Mouse (Mus musculus) C2C12 (cell line): ENCODE data around the gene Hipk2. TPM values are rescaled to one million over a fixed set of nuclear protein-coding genes. Genes with fewer than 3 reads are reported as not detected.

Experiments
- H3K27me3 ChIP-seq: one replicate; pipeline ENCODE4 v1.6.1; 2011; ENCODE audit not compliant: control insufficient read depth, insufficient read depth, insufficient read length
- H3K36me3 ChIP-seq: one replicate; pipeline ENCODE4 v1.6.1; 2011; ENCODE audit not compliant: control insufficient read depth, insufficient read depth
- H3K4me3 ChIP-seq: one replicate; pipeline ENCODE4 v1.5.1; 2011; ENCODE audit warnings: mild to moderate bottlenecking, control low read depth; ENCODE audit not compliant: poor library complexity, insufficient read depth, severe bottlenecking
- H3K79me2 ChIP-seq: one replicate; pipeline ENCODE4 v1.6.1; 2011; ENCODE audit not compliant: control insufficient read depth, insufficient read depth
- H3K79me3 ChIP-seq: one replicate; pipeline ENCODE4 v1.6.1; 2011; ENCODE audit warnings: low read depth, control low read depth
- H3ac ChIP-seq: one replicate; pipeline ENCODE3; 2011; ENCODE audit warnings: low read depth; ENCODE audit not compliant: control insufficient read depth, insufficient read length
- CEBPB ChIP-seq: IDR thresholded peaks from one replicate; pipeline ENCODE4 v1.6.1; 2011; ENCODE audit warnings: low read depth, mild to moderate bottlenecking, control low read depth, moderate library complexity
- CTCF ChIP-seq: IDR thresholded peaks from one replicate; pipeline ENCODE4 v1.5.1; 2011; ENCODE audit not compliant: control insufficient read depth, insufficient read depth, insufficient read length
- FOSL1 ChIP-seq: IDR thresholded peaks from one replicate; pipeline ENCODE4 v1.8.0; 2011; ENCODE audit warnings: mild to moderate bottlenecking, low read length; ENCODE audit not compliant: poor library complexity, insufficient read depth, severe bottlenecking
- MAX ChIP-seq: IDR thresholded peaks from one replicate; pipeline ENCODE4 v1.6.1; 2011; ENCODE audit warnings: mild to moderate bottlenecking, control low read depth
- MYOD1 ChIP-seq: IDR thresholded peaks from one replicate; pipeline ENCODE4 v1.6.1; 2011; ENCODE audit warnings: low read depth; ENCODE audit not compliant: control insufficient read depth, insufficient read length
- MYOG ChIP-seq: IDR thresholded peaks from one replicate; pipeline ENCODE4 v1.6.1; 2011; ENCODE audit not compliant: control insufficient read depth, insufficient read length; ENCODE audit errors: extremely low read depth
- USF1 ChIP-seq: IDR thresholded peaks from one replicate; pipeline ENCODE4 v1.6.1; 2011; ENCODE audit warnings: low read depth, mild to moderate bottlenecking, control low read depth, moderate library complexity
- polyA plus RNA-seq: library from polyadenylated mRNA; unstranded; fragments of >200 nt; fragmentation: generic; extraction: Trizol; gene quantifications from one replicate; pipeline ENCODE4 v1.2.1, GENCODE M21; 2012; ENCODE audit warnings: missing spikeins

Hipk2 gene
- polyA plus RNA-seq, 1 experiment: 13.6 TPM

- Histone ChIP-seq H3K36me3 (peaks cover 31% of the 10 kb centered on the region), H3K79me3 (no peaks in the 10 kb centered on the region), H3K27me3 (no peaks in the 10 kb centered on the region), H3K79me2 (no peaks in the 10 kb centered on the region), H3ac (no peak overlapping the region), H3K4me3 (no peak overlapping the region)
- TF ChIP-seq CTCF (peak; percentile 65), USF1 (no peak), MYOG (no peak), MYOD1 (no peak), FOSL1 (no peak)
These were observed 139.7 kb downstream of the Hipk2 start for GRCm38 (mm10) chr6:38736240-38736639.

GRCm38 (mm10) chr6:38732681-38733080 lies 143.3 kb downstream of the Hipk2 start:
- H3K79me2 ChIP-seq: no peaks in the 10 kb centered on the region
- H3K79me3 ChIP-seq: no peaks in the 10 kb centered on the region
- no peak overlapping the region for H3ac ChIP-seq
- H3K27me3 ChIP-seq: no peaks in the 10 kb centered on the region
- no peak overlapping the region for H3K4me3 ChIP-seq
- TF ChIP-seq FOSL1 (no peak), CEBPB (no peak), MYOG (no peak), MYOD1 (no peak), CTCF (no peak), MAX (no peak)
- H3K36me3 ChIP-seq: peaks cover 49% of the 10 kb centered on the region

- Histone ChIP-seq H3K79me2 (no peaks in the 10 kb centered on the region), H3K79me3 (no peaks in the 10 kb centered on the region), H3ac (no peak overlapping the region), H3K27me3 (no peaks in the 10 kb centered on the region), H3K4me3 (no peak overlapping the region), H3K36me3 (peaks cover 39% of the 10 kb centered on the region)
- TF ChIP-seq FOSL1: no peak
- TF ChIP-seq USF1: no peak
- TF ChIP-seq MAX: no peak
- no peak for TF ChIP-seq CTCF
- TF ChIP-seq MYOD1: no peak
- TF ChIP-seq CEBPB: no peak
- no peak for TF ChIP-seq MYOG
These were observed 145.5 kb downstream of the Hipk2 start for GRCm38 (mm10) chr6:38730169-38731146.

GRCm38 (mm10) chr6:38725515-38725914 lies 150.4 kb downstream of the Hipk2 start:
- no peak overlapping the region for H3K4me3 ChIP-seq
- H3K79me3 ChIP-seq: no peaks in the 10 kb centered on the region
- H3ac ChIP-seq: no peak overlapping the region
- no peaks in the 10 kb centered on the region for H3K27me3 ChIP-seq
- H3K79me2 ChIP-seq: no peaks in the 10 kb centered on the region
- H3K36me3 ChIP-seq: peaks cover 22% of the 10 kb centered on the region
- no peak for TF ChIP-seq CEBPB
- no peak for TF ChIP-seq MYOG
- TF ChIP-seq CTCF: no peak
- no peak for TF ChIP-seq MYOD1
- TF ChIP-seq FOSL1: no peak
- TF ChIP-seq MAX: no peak
- TF ChIP-seq USF1: no peak

GRCm38 (mm10) chr6:38721361-38721760 lies 154.6 kb downstream of the Hipk2 start:
- TF ChIP-seq CEBPB (no peak), MYOG (no peak), MYOD1 (no peak), FOSL1 (no peak), CTCF (no peak)
- Histone ChIP-seq H3K79me2 (no peaks in the 10 kb centered on the region), H3K79me3 (no peaks in the 10 kb centered on the region), H3K27me3 (no peaks in the 10 kb centered on the region), H3K36me3 (peaks cover 44% of the 10 kb centered on the region), H3K4me3 (no peak overlapping the region), H3ac (no peak overlapping the region)

GRCm38 (mm10) chr6:38719229-38719628 lies 156.7 kb downstream of the Hipk2 start:
- Histone ChIP-seq H3K36me3 (peaks cover 64% of the 10 kb centered on the region), H3K79me2 (no peaks in the 10 kb centered on the region), H3K4me3 (no peak overlapping the region), H3K27me3 (no peaks in the 10 kb centered on the region), H3ac (no peak overlapping the region), H3K79me3 (no peaks in the 10 kb centered on the region)
- no peak for TF ChIP-seq FOSL1
- no peak for TF ChIP-seq USF1
- no peak for TF ChIP-seq MAX
- TF ChIP-seq MYOG: no peak
